ENCODE assay signal across 26 mouse cellular contexts in the genomic region with DNA sequence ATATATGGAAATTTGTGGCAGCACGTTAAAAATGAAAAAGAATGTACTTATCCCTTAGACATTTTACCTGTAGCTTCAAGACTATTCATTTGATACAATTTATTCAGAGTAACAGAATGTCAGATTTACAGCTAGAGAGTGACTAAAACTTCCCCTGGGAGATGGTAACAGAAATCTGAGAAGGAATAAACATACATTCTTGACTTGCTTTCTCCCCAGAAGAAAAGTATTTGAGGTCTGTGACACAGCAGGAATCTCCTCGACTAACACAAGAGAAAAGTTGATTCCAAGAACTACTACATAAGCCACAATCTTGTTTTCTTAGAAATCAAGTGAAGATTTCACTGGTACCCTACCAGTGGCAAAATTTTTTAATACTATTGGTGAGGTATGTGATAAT.
"Had no signal": no experiment of that assay in that cellular context is flagged by ENCODE, and none has a peak within 500 bp of the region (broad histone marks: within the 10 kb centered on the region; RNA-seq: fewer than 3 reads in every experiment).

No protein-coding gene starts in this region.

- H3K4me3 ChIP-seq: heart, embryonic 12.5 days; heart, embryonic 13.5 days; heart, embryonic 15.5 days; hindbrain, embryonic 10.5 days; hindbrain, embryonic 12.5 days; hindbrain, embryonic 13.5 days; hindbrain, embryonic 15.5 days; intestine, embryonic 15.5 days; kidney, embryonic 15.5 days; layer of hippocampus, adult 2 months; left cerebral cortex, adult 2 months had no signal

- H3K27me3 ChIP-seq: heart, embryonic 12.5 days; heart, embryonic 13.5 days; heart, embryonic 15.5 days; hindbrain, embryonic 12.5 days; hindbrain, embryonic 13.5 days; hindbrain, embryonic 15.5 days; intestine, embryonic 15.5 days; kidney, embryonic 15.5 days had no signal

- DNase-seq: heart, postnatal 10 days; heart, postnatal 14 days; heart, postnatal 36 days; heart, postnatal 4 days; kidney, adult 18-20 months; kidney, adult 2 months; kidney, adult 8-10 months; kidney, adult 9 months; kidney, postnatal 10 days; kidney, postnatal 14 days; kidney, postnatal 25 days; kidney, postnatal 36 days; kidney, postnatal 4 days; layer of hippocampus, adult 9-11 months; layer of hippocampus, postnatal 36 days had no signal

- H3K36me3 ChIP-seq: heart, embryonic 12.5 days; heart, embryonic 13.5 days; heart, embryonic 15.5 days; hindbrain, embryonic 10.5 days; hindbrain, embryonic 12.5 days; hindbrain, embryonic 13.5 days; hindbrain, embryonic 15.5 days; intestine, embryonic 15.5 days; kidney, embryonic 15.5 days had no signal
